Comparison of ENCODE assay signal across 34 mouse cellular contexts in genomic region chr13:81335241-81335640, GRCm38 (mm10).
"Had no signal": no experiment of that assay in that cellular context is flagged by ENCODE, and none has a peak within 500 bp of the region (broad histone marks: within the 10 kb centered on the region; RNA-seq: fewer than 3 reads in every experiment).

No protein-coding gene starts in this region.

- H3K4me2 ChIP-seq: heart, embryonic 11.5 days; heart, embryonic 12.5 days; heart, embryonic 13.5 days; heart, embryonic 15.5 days; hindbrain, embryonic 12.5 days; hindbrain, embryonic 13.5 days; hindbrain, embryonic 14.5 days; hindbrain, embryonic 15.5 days; intestine, embryonic 15.5 days; kidney, embryonic 15.5 days had no signal

- H3K27ac ChIP-seq: heart, adult 2 months; heart, embryonic 10.5 days; heart, embryonic 13.5 days; heart, embryonic 15.5 days; hindbrain, embryonic 10.5 days; hindbrain, embryonic 12.5 days; hindbrain, embryonic 13.5 days; hindbrain, embryonic 14.5 days; hindbrain, embryonic 15.5 days; hindbrain, postnatal 0 days; intestine, embryonic 15.5 days; kidney, embryonic 15.5 days; kidney, postnatal 0 days; layer of hippocampus, adult 2 months had no signal

- H3K27me3 ChIP-seq: heart, embryonic 12.5 days; heart, embryonic 13.5 days; heart, embryonic 15.5 days; hindbrain, embryonic 12.5 days; hindbrain, embryonic 13.5 days; hindbrain, embryonic 15.5 days; intestine, embryonic 15.5 days; kidney, embryonic 15.5 days had no signal

- DNase-seq: heart, adult 2 months; heart, postnatal 10 days; heart, postnatal 14 days; heart, postnatal 36 days; heart, postnatal 4 days; kidney, adult 11 months; kidney, adult 18-20 months; kidney, adult 2 months; kidney, adult 8-10 months; kidney, postnatal 10 days; kidney, postnatal 14 days; kidney, postnatal 25 days; kidney, postnatal 36 days; kidney, postnatal 4 days; layer of hippocampus, adult 9-11 months had no signal

- H3K9ac ChIP-seq: heart, embryonic 12.5 days; heart, embryonic 13.5 days; heart, embryonic 15.5 days; hindbrain, embryonic 12.5 days; hindbrain, embryonic 13.5 days; hindbrain, embryonic 14.5 days; hindbrain, embryonic 15.5 days; intestine, embryonic 15.5 days; kidney, embryonic 15.5 days had no signal

- ATAC-seq: hindbrain, embryonic 16.5 days; hindbrain, postnatal 0 days; inflammation-experienced regulatory T-cells, adult 6 months; intestine, embryonic 15.5 days; intestine, embryonic 16.5 days; intestine, postnatal 0 days had no signal

- H3K4me3 ChIP-seq: heart, adult 2 months; heart, embryonic 10.5 days; heart, embryonic 12.5 days; heart, embryonic 13.5 days; heart, embryonic 15.5 days; hindbrain, embryonic 10.5 days; hindbrain, embryonic 12.5 days; hindbrain, embryonic 13.5 days; hindbrain, embryonic 15.5 days; intestine, embryonic 15.5 days; kidney, embryonic 15.5 days; layer of hippocampus, adult 2 months had no signal

- H3K36me3 ChIP-seq: heart, embryonic 10.5 days; heart, embryonic 12.5 days; heart, embryonic 13.5 days; heart, embryonic 15.5 days; hindbrain, embryonic 12.5 days; hindbrain, embryonic 13.5 days; hindbrain, embryonic 15.5 days; intestine, embryonic 15.5 days; kidney, embryonic 15.5 days had no signal

- H3K9me3 ChIP-seq: heart, embryonic 10.5 days; heart, embryonic 12.5 days; heart, embryonic 13.5 days; heart, embryonic 15.5 days; hindbrain, embryonic 10.5 days; hindbrain, embryonic 12.5 days; hindbrain, embryonic 13.5 days; hindbrain, embryonic 15.5 days; intestine, embryonic 15.5 days; kidney, embryonic 15.5 days had no signal

- H3K4me1 ChIP-seq: heart, embryonic 15.5 days; hindbrain, embryonic 10.5 days; hindbrain, embryonic 12.5 days; hindbrain, embryonic 13.5 days; hindbrain, embryonic 15.5 days; intestine, embryonic 15.5 days had no signal
